Mouse (Mus musculus) R1 (cell line): ENCODE measurements around the gene Yipf3.

Source experiments
- DNase-seq: peaks from one replicate; pipeline ENCODE4 v3.0.0-alpha.2; 2018; ENCODE audit warnings: low read depth, low spot score

Yipf3 gene

DNA sequence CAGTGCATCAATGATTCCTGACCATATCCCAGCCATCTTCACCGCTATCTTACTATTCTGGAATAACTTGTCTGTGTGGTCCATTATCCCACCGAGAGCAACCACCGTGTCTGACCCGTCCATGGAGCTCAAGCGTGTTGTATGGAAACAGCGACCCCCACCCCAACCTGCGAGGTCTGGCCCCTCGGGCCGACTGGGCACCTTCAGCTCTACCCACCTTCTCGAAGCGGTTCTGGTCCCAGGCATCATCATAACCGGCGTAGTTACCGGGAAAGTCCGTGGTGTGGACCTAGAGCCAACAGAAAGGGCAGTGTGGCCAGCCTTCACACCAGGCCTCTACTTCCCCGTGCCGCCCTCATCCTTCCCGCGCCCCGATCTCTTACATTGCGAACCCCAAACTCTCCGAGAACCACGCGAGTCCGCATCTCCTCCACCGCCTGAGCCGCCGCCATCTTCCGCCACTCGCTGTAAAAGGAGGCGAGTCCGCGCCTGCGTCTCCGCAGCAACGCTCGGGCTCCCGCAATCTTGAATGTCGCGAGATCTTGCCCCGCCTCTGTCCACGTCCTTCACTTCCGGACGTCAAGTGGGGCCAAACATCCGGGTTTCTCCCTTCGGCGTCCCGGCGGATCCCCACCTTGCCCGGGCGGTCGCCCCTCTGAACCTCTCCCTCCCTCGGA is at the start of gene Yipf3, which contains the start of gene Polr1c:
Gene Yipf3, plus strand, starts transcription at position 569 of the 677 bp plus-strand sequence.
Gene Polr1c, minus strand, starts transcription at position 543 of the 677 bp plus-strand sequence.
- DNase-seq = peak; percentile 95

DNA sequence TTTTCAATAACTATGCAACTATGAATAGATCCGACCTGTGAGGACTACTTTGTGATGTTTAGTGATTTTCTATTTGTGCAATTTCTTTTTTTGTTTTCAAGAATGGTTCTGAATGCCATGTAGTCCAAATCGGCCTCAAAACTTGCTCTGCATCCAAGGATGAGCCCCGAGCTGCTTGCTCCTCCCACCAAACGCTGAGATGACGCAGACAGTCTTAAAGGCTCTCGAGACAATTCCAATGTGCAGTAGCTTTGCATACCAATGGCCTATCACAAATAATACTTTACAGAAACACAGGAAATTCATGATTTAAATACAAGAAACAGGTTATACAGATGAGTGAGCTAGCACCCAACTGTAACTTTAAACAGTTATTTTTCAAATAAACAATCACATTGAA is 46.7 kb upstream of the Yipf3 start:
- no peak for DNase-seq

DNA sequence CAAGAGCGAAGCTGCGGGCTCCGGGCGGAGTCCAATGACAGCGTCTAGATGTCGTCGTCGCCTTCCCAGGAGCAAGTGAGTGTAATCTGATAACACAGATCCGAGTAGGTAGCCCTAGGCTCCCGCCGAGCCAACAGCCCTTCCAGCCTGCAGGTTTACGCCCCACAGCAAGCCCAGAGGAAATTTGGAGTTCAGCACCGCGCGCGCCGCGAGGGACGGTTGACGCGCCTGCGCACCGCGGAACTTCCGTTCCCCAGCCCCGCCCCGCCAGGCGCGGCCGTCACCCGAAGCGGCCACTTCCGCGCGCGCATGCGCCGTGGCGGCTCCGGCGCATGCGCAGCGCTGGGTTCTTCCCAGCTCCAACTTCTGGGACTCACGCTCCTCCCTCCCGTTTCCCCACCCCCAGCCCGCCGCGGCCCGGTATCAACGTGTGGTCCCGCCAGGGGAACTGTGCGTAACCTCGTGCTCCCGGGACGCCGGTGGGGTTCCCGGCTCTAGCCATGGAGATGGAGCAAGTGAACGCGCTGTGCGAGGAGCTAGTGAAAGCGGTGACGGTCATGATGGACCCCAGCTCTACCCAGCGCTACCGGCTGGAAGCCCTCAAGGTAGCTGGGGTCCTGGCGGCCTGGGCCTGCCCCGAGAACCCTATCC is 45.3 kb upstream of the Yipf3 start, which contains the start of the genes Polh and Xpo5:
Gene Polh, minus strand, starts transcription at position 225 of the 651 bp plus-strand sequence.
Gene Xpo5, plus strand, starts transcription at position 362 of the 651 bp plus-strand sequence.
- peak; percentile 95 for DNase-seq

- peak; percentile 63 for DNase-seq
These were observed 44.8 kb upstream of the Yipf3 start for GRCm38 (mm10) chr17:46203078-46203477.

GRCm38 (mm10) chr17:46206676-46207075 is 41.2 kb upstream of the Yipf3 start:
- DNase-seq = no peak

GRCm38 (mm10) chr17:46210550-46210949 is 37.3 kb upstream of the Yipf3 start:
- no peak for DNase-seq

DNA sequence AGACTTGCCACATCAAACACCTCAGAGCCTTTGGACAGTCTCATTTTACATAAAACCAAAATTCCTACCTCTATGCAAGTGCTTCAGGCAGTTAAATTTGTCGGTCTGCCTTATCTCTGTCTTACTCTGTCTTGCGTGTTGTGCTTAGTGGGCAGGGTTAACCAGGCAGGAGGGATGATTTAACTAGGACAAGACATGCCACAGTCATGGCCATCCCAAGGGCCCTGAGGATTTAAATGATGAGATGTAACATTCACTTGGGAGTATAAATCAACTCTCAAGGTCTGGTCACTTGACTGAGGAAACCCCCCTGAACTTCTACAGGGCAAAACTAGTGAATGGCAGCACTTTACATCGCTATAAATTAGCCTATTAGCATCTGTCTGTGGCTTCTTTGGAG is 26.3 kb upstream of the Yipf3 start:
- no peak for DNase-seq

DNA sequence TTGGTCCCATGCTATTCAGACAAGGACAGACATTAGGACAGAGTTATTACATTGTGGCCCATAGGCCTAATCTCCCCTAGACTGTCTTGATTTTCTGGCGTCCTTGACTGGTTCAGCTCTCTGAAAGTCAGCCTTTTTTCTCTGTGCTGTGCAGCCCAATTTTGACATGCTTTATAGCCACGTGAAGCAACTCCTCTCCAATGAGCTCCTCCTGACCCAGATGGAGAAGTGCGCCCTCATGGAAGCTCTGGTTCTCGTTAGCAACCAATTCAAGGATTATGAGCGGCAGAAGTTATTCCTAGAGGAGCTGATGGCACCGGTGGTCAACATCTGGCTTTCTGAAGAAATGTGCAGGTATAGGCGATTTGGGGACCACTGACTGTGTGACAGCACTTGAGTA is 20.3 kb upstream of the Yipf3 start:
- no peak for DNase-seq

GRCm38 (mm10) chr17:46236067-46236466 is 11.8 kb upstream of the Yipf3 start:
- DNase-seq = no peak

DNA sequence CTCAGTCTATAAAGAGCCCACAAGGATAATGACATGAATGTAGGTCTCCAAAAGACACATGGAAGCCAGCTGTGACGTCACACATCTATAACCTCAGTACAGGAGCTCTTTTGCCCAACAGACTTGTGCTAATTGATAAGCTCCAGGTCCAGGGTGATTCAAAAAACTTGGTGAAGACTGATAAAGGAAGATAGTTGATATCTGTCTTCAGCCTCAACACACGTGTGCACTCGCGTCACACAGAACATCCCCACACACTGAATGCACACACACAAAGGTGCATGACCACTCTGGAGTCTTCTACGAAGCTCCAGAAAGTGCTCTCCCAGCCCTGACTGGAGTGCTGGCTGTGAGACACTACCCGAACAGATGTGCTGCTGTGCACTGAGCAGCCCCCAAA is 10.8 kb upstream of the Yipf3 start:
- DNase-seq = no peak

DNA sequence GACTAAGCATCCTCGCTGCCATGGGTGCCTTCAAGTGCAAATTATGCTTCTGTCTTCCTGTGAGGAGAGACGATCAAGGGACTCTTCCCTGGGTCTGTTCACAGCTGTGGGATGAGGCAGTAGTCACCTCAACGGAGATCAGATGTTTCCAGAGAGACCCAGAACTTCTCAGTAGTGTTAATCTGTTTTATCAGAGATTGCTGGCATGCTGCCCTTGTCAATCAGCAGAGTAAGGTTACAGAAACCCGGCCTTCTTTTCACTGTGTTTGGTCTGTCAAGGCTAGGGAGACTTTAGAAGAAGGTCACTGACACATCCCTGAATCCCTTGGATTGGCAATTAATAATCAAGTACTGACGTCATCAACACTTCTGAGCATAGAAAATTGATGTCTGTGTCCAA is 10.4 kb upstream of the Yipf3 start:
- DNase-seq = no peak

- no peak for DNase-seq
These were observed 8.3 kb upstream of the Yipf3 start for GRCm38 (mm10) chr17:46239516-46240114.

- no peak for DNase-seq
These were observed 6.4 kb upstream of the Yipf3 start for GRCm38 (mm10) chr17:46241471-46241870.

- DNase-seq = no peak
These were observed 5.6 kb upstream of the Yipf3 start for GRCm38 (mm10) chr17:46242274-46242673.

DNA sequence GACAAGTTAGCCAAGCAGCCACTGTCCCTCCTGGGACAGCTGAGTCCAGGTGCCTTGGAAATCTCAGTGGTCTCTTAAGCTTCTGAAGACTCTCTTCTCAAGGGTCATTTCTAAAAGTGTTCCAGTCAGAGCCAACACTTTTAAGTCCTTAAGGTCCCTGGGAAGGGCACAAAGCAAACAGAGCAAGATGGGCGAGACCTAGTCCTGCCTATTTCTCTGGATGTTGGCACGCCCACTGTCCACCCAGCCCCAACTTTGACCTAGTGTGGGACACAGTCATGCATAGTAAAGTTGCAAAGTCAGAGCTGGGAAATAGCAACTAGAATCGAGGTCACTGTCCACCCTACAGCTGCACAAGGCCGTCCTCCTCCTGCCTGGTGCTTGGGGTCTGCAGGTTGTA is 4.9 kb upstream of the Yipf3 start:
- DNase-seq = no peak

DNA sequence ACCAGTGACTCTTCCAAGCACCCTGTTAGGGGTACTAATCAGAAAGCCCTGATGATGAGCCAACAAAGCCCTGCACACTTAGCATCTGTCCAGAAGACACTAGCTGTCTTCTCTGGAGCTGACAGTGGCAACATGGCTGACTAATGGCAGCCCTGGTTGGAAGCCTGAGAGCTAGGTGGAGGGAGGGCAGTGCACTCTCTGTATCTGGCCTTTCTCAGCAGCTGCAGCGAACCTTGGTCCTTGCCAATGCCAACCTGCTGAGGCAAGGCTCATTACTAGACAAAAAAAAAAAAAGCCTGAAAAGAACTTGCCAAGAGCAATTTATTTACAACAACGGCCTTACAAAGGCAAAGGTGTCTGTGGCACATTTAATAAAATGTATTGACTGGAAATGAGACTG is 4.3 kb upstream of the Yipf3 start:
- DNase-seq = no peak

DNA sequence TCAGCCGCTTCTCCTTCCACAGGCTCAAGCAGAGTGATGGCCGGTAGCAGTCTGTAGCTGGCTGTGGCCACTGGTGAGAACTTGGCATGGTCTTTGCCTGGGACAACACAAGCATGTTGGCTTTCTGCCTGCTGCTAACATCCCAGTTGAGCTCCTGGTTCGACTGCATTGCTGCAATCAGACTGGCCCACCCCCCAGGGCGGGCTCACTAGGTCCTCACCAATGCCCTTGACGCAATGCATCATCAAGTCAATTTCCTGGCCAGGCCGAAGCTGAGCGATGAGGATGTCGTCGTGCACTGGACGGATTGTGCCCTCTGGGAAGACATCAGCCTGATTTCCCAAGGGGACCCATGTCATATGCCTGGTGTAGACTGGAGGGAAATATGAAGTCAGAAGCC is 3.3 kb upstream of the Yipf3 start:
- DNase-seq = no peak

DNA sequence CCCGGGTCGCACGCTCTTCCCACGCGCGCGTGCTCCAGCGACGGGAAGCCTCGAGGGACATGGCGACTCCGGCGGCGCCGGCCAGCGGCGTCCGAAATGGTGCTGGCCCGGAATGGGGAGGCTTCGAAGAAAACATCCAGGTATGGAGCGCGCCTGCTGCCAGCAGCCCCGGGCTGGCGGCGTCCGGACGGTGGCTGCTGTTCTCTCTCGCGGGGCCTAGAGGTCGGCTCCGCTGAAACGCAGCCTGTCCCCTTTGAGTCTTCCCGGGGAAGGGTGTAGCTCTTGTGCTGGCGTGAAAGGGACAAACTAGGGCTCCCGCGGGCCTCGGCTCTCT is 276 bp downstream of the Yipf3 start:
- no peak for DNase-seq

GRCm38 (mm10) chr17:46251174-46251573 is 3.3 kb downstream of the Yipf3 start:
- DNase-seq = no peak

DNA sequence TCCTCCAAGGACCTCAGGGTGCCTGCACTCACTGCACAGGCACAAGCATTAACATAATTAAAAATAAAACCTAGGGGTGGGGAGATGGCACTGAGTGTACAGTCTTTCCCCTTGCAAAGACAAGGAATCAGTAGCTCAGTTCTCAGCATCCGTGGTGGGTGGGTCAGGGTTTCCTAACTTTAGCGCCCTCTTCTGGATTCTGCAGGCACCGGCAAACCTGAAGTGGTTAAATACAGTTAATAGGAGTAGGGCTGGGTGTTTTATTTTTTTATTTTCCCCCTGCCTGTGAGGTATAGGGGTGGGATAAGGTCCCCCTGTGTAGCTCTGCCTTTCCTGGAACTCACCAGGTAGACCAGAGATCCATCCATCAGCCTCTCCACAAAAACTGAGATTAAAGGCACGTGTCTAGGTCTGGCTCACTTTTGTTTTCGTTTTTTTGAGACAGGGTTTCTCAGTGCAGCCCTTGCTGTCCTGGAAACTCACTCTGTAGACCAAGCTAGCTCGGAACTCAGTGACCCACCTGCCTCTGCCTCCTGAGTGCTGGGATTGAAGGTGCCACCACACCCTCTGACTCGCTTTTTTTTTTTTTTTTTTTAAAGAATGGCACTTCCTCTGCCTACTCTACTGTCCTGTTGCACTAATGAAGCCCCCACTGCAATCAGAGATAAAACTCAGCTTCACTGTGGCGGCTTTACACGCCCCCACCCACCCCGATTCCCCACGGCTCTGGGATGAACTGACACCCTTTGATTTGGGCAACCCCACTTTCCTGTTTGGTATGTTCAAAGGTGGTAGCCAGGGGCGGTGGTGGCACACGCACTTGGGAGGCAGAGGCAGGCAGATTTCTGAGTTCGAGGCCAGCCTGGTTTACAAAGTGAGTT is 4.9 kb downstream of the Yipf3 start:
- peak; percentile 78 for DNase-seq

DNA sequence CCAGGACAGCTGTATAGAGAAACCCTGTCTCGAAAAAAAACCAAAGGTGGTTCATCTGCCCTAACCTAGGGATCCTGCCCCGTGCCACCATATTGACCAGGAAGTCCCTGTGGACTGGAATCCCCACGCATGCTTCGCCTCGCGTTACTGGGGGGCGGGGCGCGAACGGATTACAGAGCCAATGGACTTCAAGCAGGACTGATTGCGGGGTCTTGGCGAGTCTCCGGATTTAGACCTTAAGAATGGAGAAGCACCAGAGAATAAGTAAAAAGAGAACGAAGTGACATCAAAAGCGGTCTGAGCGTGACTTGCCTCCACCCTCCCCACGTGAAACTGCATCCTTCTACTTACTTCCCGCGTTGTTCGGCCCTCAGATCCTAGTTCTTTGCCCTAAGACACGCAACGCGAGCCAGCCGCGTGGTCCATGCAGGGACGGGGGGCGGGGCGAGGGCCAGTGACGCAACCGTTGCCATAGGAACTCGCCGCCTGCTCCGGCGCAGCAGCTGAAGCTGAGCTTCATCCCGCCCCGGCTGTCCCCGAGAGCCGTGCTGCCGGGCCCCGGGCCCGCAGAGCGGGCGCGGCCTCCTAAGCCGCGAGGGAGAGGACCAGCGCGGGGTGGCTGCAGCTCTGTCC is 5.7 kb downstream of the Yipf3 start, which contains the start of gene Lrrc73:
Gene Lrrc73, plus strand, starts transcription at position 80 of the 633 bp plus-strand sequence.
- peak; percentile 89 for DNase-seq
